Mouse (Mus musculus): ENCODE data around the gene Asl.

DNA sequence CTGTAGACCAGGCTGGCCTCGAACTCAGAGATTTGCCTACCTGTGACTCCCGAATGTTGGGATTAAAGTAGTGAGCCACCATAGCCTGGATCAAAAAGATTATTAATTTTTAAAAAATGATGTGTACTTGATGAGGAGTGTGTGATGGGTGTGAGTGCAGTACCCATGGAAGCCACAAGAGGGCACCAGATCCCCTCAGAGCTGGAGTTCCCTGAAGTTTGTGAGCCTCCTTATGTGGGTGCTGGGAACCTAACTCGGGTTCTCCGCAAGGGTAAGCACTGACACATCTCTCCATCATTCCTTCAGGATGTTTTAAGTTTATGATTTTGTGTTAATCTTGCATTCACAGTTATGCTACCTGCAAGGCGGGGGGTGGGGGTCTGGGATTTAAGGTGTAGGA, 18.1 kb downstream of the Asl start:
- no peak for TF ChIP-seq POLR2A (IDR thresholded peaks at IDR 0.05; ENCODE audit: borderline replicate concordance, extremely low read depth, low read depth, low read length)
- peak; percentile 47 for TF ChIP-seq CTCF (IDR thresholded peaks at IDR 0.05; ENCODE audit: insufficient read depth, low read length)

Measured in lung, adult 2 months (tissue).